Mouse (Mus musculus) hindbrain, postnatal 0 days (tissue): ENCODE results near the gene Hist1h2ab. TPM values are rescaled to one million over a fixed set of nuclear protein-coding genes. Genes with fewer than 3 reads are reported as not detected.
"Not testable (repeated sequence)": the region's sequence is repeated elsewhere in the genome, so short reads cannot be mapped to it uniquely, and the experiment has no call there.

Experiments used
- ATAC-seq: fragments of 200-750 bp; cut with Nextera tagmentation; 2 replicates; pipeline ENCODE4 v1.8.0; 2017; ENCODE audit warnings: mild to moderate bottlenecking, moderate TSS enrichment, moderate library complexity
- DNase-seq: peaks from one replicate; pipeline ENCODE4 v3.0.0-alpha.2; 2015; ENCODE audit warnings: low spot score
- H3K27ac ChIP-seq: fragments of 300-500 bp; sonication (generic); 2 replicates; pipeline ENCODE4 v1.5.1; 2014; ENCODE audit warnings: mild to moderate bottlenecking
- H3K27me3 ChIP-seq: fragments of 300-500 bp; sonication (generic); 2 replicates; pipeline ENCODE4 v1.6.1; 2014; ENCODE audit warnings: low read length, mixed read lengths; ENCODE audit not compliant: insufficient read depth
- H3K36me3 ChIP-seq: fragments of 300-500 bp; sonication (generic); 2 replicates; pipeline ENCODE4 v1.6.1; 2014; ENCODE audit warnings: low read length, mixed read lengths; ENCODE audit not compliant: insufficient read depth
- H3K4me1 ChIP-seq: fragments of 300-500 bp; sonication (generic); 2 replicates; pipeline ENCODE4 v1.6.1; 2014; ENCODE audit warnings: antibody characterized with exemption, low read length, mixed read lengths; ENCODE audit not compliant: insufficient read depth
- H3K4me2 ChIP-seq: fragments of 300-500 bp; sonication (generic); 2 replicates; pipeline ENCODE4 v1.6.1; 2014; ENCODE audit warnings: low read depth, mild to moderate bottlenecking, low read length, moderate library complexity, mixed read lengths
- H3K4me3 ChIP-seq: fragments of 300-500 bp; sonication (generic); 2 replicates; pipeline ENCODE4 v1.5.1; 2014; ENCODE audit warnings: low read length
- H3K9ac ChIP-seq: fragments of 300-500 bp; sonication (generic); replicated peaks from 2 replicates; pipeline ENCODE4 v1.6.1; 2014; ENCODE audit warnings: mild to moderate bottlenecking, low read length, moderate library complexity, mixed read lengths
- H3K9me3 ChIP-seq: fragments of 300-500 bp; sonication (generic); 2 replicates; pipeline ENCODE4 v1.6.1; 2016; ENCODE audit warnings: low read length, mixed read lengths
- CTCF ChIP-seq: IDR thresholded peaks from 2 replicates; pipeline ENCODE4 v1.5.1; 2016; ENCODE audit warnings: antibody characterized with exemption, control low read depth, low read depth
- WGBS: fragments of 180-500 bp; shearing (Covaris S2); extraction: QIAGEN DNeasy Blood & Tissue Kit; methylation state at CpG from one replicate; pipeline ENCODE4 v1.1.7; 2014; 5-methylcytosine and 5-hydroxymethylcytosine counted together
- polyA plus RNA-seq: library from polyadenylated mRNA; unstranded; fragments of >200 nt; fragmentation: Nextera tagmentation; extraction: Ambion mirVana; gene quantifications from 2 replicates; pipeline ENCODE4 v1.2.1, GENCODE M21; 2015
- total RNA-seq: library from RNA; depleted of rRNA; stranded (reverse); fragments of >200 nt; gene quantifications from 2 replicates; pipeline ENCODE4 v1.2.3, GENCODE M21; 2014

Gene Hist1h2ab
- total and polyA plus RNA-seq, 2 experiments from 2014 or later = 7.4 to 438 TPM

DNA sequence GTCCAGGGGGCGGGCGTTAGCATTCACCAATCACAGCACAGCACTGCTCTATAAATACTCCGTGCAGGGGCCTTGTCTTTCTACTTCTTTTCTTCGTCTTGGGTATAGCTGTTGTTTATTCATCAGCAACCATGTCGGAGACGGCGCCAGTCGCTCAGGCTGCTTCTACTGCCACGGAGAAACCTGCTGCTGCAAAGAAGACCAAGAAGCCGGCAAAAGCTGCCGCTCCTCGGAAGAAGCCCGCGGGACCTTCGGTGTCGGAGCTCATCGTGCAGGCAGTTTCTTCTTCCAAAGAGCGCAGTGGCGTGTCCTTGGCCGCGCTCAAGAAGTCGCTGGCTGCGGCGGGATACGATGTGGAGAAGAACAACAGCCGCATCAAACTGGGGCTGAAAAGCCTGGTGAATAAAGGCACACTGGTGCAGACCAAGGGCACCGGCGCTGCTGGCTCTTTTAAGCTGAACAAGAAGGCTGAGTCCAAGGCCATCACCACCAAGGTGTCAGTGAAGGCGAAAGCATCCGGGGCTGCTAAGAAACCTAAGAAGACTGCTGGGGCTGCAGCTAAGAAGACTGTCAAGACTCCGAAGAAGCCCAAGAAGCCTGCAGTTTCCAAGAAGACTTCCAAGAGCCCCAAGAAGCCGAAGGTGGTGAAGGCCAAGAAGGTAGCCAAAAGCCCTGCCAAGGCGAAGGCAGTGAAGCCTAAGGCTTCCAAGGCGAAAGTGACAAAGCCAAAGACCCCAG, 12.8 kb downstream of the Hist1h2ab start, which contains the start of gene Hist1h1a:
TSS of gene Hist1h1a (plus strand) at position 81 of the 738 bp plus-strand sequence.
- H3K9ac ChIP-seq = peak within 1 kb of the TSS; percentile 65
- no peaks in the 10 kb centered on the region for H3K9me3 ChIP-seq
- no peak for TF ChIP-seq CTCF
- 3% methylated on average over 34 of the region's 34 CpGs for WGBS
- H3K36me3 ChIP-seq = no peaks in the 10 kb centered on the region
- H3K4me3 ChIP-seq = peak within 1 kb of the TSS; percentile 55
- H3K27ac ChIP-seq = peak within 1 kb of the TSS; percentile 89
- ATAC-seq (peak; percentile 78), DNase-seq (peak; percentile 94)
- peak within 1 kb of the TSS; percentile 84 for H3K4me2 ChIP-seq
- H3K27me3 ChIP-seq = no peaks in the 10 kb centered on the region
- peaks cover 6% of the 10 kb centered on the region for H3K4me1 ChIP-seq

DNA sequence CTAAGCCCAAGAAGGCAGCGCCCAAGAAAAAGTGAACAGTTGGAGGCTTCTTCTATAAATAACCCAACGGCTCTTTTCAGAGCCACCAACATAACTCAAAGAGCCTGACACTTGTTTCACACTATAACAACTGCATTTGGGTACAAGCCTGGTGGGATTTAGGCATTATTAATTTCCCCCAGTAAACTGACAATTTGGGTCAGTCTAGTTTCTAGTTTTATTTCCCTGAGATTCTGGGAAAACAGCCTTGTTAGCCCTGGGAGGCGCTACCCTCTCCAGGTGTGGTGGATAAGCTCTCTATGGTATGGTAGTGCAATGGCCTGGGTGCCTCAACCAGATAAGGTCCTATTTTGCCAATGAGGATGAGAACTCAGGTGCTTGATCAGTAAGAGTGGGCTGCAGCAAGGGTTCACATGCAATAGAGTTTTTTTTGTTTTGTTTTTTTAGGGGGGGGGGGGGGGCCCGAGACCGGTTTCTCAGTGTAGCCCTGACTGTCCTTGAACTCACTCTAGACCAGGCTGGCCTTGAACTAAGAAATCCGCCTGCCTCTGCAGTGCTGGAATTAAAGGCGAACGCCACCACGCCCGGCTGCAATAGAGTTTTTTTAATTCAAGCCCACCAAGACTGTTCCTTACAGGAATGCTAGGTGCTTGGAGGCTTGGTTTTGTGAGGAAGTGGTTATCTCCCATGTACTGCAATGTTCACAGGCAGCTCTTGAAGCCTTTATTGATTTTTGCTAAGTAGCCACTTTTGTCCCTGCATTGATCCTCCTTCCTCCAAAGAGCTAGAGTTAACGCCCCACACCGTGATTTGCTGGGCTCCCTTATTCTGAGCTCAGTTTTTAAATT, 13.6 kb downstream of the Hist1h2ab start:
- 37% methylated on average over 12 of the region's 12 CpGs for WGBS
- H3K9ac ChIP-seq = peak overlapping the region; percentile 65
- peaks cover 6% of the 10 kb centered on the region for H3K4me1 ChIP-seq
- no peaks in the 10 kb centered on the region for H3K27me3 ChIP-seq
- H3K9me3 ChIP-seq = no peaks in the 10 kb centered on the region
- H3K4me2 ChIP-seq = peak overlapping the region; percentile 84
- DNase-seq (no peak), ATAC-seq (no peak)
- no peaks in the 10 kb centered on the region for H3K36me3 ChIP-seq
- peak overlapping the region; percentile 55 for H3K4me3 ChIP-seq
- H3K27ac ChIP-seq = peak overlapping the region; percentile 89; the same call in 1 of the 2 replicates
- TF ChIP-seq CTCF = no peak

DNA sequence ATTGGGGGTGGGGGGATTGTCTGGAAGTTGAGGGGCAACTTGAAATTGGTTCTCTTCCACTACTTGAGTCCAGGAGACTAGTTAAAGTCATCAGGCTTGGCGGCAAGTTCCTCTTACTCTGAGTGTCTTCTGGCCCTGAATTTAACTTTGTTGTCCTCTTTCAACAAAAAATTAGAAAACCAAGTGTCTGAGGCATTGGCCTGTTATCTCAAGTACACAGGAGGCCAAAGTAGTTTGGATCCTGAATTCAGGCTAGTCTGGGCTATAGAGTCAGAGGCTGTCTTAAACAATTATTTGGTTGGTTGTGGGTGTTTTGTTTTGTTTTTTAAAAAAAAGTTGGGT, 14.2 kb downstream of the Hist1h2ab start:
- Histone ChIP-seq H3K9ac (no peak overlapping the region), H3K27ac (no peak overlapping the region), H3K4me1 (peaks cover 6% of the 10 kb centered on the region), H3K4me3 (no peak overlapping the region), H3K36me3 (no peaks in the 10 kb centered on the region), H3K27me3 (no peaks in the 10 kb centered on the region), H3K9me3 (no peaks in the 10 kb centered on the region), H3K4me2 (no peak overlapping the region)
- DNase-seq (no peak), ATAC-seq (no peak)
- 84% methylated on average over 1 of the region's 1 CpGs for WGBS
- no peak for TF ChIP-seq CTCF

- Histone ChIP-seq H3K27me3 (no peaks in the 10 kb centered on the region), H3K9ac (no peak overlapping the region), H3K36me3 (no peaks in the 10 kb centered on the region), H3K4me3 (no peak overlapping the region), H3K9me3 (no peaks in the 10 kb centered on the region), H3K4me2 (no peak overlapping the region), H3K4me1 (peaks cover 6% of the 10 kb centered on the region), H3K27ac (no peak overlapping the region)
- TF ChIP-seq CTCF = no peak
- ATAC-seq = no peak
- DNase-seq = no peak
Observed at GRCm38 (mm10) chr13:23766772-23767171, 15.8 kb downstream of the Hist1h2ab start.

DNA sequence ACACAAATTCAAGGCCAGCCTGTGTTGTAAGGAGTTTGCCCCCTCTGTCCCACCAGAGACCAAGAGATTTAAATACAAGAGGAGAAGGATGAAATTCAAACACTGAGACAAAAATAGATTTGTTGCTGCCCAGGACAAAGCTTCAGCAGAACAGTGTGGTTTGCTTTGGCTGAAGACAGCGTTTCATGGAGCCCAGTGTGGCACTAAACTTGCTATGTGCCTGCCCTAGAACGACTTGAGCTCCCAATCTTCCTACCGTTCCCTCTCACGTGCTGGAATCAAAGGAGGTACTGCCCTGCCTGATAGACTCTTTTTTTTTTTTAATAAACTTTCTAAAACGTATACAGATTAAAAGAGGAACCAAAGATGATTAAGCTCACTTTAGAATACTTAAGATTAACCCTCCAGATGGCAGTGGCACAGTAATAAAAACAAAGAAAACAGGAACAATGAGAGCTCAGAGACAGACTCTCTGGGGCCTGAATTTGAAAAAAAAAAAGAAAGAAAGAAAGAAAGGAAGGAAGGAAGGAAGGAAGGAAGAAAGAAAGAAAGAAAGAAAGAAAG, 18.0 kb downstream of the Hist1h2ab start:
- Histone ChIP-seq H3K9me3 (no peaks in the 10 kb centered on the region), H3K27me3 (no peaks in the 10 kb centered on the region), H3K4me2 (no peak overlapping the region), H3K9ac (no peak overlapping the region), H3K27ac (no peak overlapping the region), H3K4me3 (no peak overlapping the region), H3K36me3 (no peaks in the 10 kb centered on the region), H3K4me1 (peaks cover 12% of the 10 kb centered on the region)
- no peak for DNase-seq
- no peak for ATAC-seq
- WGBS = 60% methylated on average over 5 of the region's 5 CpGs
- TF ChIP-seq CTCF = no peak

GRCm38 (mm10) chr13:23769613-23770012, 18.7 kb downstream of the Hist1h2ab start, which contains the start of gene Trim38:
Gene Trim38, plus strand, starts transcription at chr13:23769913.
- DNase-seq, H3K4me2 ChIP-seq, H3K4me3 ChIP-seq, H3K9me3 ChIP-seq, H3K9ac ChIP-seq, H3K27me3 ChIP-seq, H3K4me1 ChIP-seq, ATAC-seq, H3K27ac ChIP-seq, H3K36me3 ChIP-seq: not testable (repeated sequence)
- 94% methylated on average over 2 of the region's 2 CpGs for WGBS
